Mouse (Mus musculus) Muller cell, postnatal 12 days (primary cell): ENCODE measurements around the gene Etnk1.

Experiments
- DNase-seq: peaks from one replicate; pipeline ENCODE4 v3.0.0-alpha.2; 2015; ENCODE audit errors: inconsistent ontology term

Etnk1 gene

DNA sequence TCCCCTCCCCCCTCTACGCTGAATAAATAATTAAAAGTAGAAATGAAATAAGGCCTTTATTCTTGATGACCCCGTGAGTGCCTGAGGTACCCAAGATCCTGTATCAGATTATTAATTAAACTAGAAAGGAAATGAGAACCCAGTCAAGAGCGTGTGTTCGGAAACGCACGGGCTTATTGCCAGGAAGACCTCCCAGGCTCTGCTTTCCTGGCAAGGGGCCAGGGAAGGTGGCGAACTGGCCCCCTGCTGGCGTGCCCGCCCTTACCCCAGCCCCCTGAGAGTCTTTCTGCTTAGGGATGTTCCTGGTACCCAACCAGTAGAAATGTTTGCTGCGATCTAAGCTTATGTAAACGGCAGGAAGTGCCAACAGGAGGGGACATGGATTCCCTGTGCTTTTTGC, 49.2 kb downstream of the Etnk1 start:
- no peak for DNase-seq

GRCm38 (mm10) chr6:143219347-143219746, 52.3 kb downstream of the Etnk1 start:
- peak; percentile 38 for DNase-seq

DNA sequence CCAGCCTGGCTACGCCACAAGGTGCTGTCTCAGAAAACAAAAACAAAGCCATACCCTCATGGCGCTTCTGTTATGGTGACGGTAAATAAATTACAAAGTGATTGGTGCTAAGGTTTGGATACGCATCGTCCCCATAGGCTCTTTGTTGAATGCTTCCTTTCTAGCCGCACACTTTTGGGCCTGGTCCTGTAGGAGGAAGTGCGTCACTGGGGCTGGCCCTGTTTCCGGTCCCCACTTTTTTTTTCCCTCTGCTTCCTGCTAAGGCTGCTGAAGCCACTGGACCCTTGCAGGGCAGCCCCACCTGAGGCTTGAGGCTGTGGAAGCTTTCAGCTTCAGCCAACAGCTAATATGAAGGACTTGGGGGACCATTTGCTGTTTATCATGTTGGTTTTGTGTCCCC, 54.2 kb downstream of the Etnk1 start:
- DNase-seq: no peak

- DNase-seq: no peak
These were observed 57.0 kb downstream of the Etnk1 start for GRCm38 (mm10) chr6:143224057-143224456.

- no peak for DNase-seq
These were observed 57.9 kb downstream of the Etnk1 start for GRCm38 (mm10) chr6:143224885-143225284.

DNA sequence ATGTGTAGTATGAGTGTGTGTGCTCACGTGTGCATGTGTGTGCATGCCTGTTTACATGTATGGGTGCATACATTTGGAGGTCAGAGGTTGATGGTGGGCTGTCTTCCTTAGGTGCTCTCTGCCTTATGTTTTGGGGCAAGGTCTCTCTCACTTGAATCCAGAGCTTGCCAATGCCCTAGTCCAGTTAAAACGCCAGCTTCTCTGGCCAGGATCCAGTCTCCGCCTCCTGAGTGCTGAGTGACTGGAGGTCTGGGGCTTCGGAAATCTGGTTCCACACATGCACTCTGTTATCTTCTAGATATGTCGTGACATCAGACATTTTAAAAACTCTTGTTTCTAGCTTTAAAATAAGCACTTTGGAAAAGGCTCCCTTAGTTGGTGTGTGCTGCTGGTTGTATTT, 61.7 kb downstream of the Etnk1 start:
- no peak for DNase-seq

DNA sequence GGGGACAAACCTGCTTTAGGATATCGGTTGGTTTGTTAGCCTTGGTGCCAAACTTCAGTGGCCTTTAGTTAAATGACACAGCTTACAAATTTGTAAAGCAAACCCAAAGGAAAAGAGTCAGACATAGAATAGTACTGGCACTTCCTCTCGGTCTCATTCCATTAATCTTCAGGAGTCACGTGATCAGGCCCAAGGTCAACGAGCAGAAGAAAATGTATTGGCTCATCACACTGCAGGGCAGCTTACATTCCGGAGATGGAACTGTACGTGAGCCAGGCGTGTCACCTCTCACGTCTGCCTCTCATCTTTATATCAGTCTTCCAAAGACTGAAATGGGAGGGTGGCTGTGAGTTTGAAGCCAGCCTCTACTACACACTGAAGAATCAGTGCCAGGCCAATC, 62.9 kb downstream of the Etnk1 start:
- no peak for DNase-seq

- no peak for DNase-seq
These were observed 63.9 kb downstream of the Etnk1 start for GRCm38 (mm10) chr6:143230888-143231287.

DNA sequence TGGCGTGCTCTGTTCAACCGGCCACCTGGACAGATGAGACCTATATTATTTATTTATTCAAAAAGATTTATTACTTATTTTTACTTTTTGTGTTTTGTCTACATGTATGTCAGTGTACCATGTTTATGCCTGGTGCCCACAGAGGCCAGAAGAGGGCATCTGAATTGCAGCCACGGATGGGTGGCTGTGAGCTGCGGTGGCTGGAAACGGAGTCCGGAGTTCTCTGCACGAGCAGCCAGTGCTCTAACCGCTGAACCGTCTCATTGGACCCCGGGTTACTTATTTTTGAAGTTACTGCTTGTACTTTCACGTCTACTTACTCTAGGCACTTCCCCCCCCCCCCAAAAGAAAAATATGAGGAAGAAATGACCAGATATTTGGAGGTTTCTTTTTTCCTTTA, 65.7 kb downstream of the Etnk1 start:
- DNase-seq: no peak

DNA sequence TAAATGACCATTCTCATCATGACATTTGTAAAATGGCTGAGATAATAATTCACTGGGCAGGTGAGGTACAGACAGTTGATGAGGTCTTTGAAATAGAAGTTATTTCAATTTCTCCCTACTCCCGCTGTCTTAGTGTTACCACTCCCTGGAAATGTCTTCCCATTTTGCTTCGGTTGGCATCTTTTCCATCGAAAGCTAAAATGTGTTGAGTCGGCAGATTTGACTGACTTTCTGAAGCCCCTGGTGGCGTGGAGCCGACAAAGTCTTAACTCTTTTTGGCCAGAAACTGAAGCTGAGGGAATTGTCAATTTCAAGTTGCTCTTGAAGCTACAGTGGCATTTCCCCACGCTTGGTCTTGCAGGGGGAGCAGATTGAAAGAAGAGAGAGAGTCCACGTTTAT, 67.8 kb downstream of the Etnk1 start:
- DNase-seq: no peak

DNA sequence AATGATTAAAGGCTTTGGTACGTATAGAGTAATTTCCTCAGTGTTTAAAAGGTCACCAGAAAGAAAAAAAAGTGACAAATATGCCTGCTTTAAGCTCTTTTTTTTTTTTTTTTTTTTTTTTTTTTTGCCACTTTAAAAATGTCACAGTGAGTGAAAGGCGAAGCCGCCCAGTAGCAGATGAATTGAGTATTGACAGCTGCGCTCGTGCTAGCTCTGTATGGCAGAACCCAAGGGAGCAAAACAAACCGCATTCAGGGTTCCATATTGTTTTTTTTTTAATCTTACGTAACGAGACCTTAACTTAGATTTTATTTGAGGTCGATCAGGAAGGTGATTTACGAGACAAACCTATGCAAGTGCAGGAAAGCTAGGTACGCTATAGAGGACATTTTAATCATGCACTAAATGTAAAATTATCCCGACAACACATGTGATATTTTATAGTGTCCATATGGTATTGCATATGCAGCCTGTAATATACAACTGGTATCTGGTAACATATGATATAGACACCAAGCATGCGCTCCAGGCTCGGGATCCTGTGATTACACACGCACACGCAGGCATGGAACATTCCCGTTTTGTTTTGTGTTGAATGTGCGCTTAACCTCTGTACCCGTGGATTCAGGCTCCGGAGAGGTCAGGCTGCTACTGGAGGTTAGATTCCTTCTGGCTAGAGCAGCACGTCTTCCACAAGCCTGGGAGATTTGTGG, 72.5 kb downstream of the Etnk1 start:
- no peak for DNase-seq

DNA sequence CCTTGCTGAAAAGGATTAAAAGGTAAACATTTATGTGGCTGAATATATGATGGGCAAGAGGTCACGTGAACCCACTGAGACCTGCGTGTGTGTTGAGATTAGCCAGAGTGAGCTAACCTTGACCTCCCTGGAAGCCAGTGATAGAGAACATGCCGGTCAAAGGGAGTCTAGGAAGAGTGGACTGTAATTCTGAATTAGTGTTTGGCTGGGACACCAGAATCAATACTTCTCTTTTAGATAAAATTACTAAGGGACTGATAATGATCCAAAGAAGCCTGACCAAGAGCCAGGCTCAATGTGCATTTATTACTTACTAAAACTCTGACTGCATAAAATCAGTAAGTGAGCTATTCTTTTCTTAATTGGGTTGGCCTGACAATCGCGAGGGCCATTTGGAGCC, 76.2 kb downstream of the Etnk1 start:
- no peak for DNase-seq

DNA sequence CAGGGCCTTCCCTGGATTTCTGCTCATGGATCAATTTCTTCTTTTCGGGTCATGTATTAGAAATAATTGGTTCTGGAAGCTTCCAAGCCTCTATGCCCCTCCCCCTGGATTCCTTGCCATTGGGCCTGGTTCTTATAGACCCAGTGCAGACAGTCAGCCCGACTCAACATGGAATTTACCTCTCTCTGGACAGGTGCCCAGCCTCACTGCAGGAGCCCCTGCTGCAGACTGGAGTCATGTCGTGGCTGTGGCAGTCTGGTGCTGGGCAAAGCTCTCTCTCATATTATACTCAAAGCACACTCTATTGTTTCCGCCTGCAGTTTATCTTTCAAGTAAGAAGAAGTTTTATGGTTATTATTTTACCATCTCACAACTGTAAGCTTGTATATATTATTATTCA, 90.9 kb downstream of the Etnk1 start:
- no peak for DNase-seq

DNA sequence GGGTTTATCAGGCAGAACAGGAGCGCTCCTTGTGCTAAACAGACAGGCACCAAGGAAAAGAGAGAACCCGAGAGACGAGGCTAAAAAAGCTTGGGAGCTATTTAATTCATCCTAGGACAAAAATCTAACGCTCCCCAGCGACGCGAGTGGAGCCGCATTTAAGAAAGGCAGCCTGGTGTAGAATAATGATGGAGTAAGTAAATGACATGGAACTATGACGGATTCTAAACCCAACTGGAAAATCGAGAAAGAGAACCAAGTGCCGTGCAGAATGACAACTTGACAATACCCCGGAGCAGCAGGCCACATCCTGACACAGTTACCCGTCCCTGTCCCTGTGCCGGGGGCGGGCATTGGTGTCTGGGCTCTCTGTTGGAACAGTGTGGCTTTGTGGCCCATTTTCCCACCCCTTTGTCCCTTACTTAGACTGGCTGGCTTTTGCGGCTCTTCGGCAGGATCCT, 92.2 kb downstream of the Etnk1 start:
- DNase-seq: peak; percentile 38

DNA sequence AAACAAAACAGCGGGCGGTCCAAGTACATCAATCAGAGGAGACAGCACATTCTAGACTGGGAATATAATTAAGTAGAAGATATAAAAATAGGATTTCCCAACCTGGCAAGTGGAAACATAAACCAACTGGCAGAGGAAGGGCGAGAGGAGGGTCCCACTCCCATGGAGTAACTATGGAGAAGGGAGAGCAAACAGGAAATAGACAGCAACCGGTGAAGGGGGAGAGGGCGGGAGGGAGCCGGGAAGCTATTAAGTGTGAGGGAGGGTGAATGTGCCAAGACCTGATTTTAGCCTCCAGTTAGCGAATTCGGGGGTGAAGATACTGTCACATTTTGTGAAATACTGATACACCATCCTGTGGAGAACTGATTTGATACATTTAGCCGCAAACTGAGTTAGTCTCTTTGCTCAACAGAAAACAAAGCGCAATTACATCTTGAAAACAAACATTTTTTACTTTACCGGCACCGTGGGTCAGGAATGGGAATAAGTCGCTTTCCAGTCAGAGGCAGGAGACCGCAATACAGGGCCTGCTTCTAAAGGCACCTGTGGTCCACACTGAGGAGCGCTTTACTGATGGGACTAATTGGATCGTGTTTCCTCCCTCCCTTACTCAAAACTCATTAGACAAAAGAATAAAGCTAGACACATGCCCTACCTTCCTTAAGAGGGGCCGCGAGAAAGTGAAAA, 93.0 kb downstream of the Etnk1 start:
- peak; percentile 43 for DNase-seq

DNA sequence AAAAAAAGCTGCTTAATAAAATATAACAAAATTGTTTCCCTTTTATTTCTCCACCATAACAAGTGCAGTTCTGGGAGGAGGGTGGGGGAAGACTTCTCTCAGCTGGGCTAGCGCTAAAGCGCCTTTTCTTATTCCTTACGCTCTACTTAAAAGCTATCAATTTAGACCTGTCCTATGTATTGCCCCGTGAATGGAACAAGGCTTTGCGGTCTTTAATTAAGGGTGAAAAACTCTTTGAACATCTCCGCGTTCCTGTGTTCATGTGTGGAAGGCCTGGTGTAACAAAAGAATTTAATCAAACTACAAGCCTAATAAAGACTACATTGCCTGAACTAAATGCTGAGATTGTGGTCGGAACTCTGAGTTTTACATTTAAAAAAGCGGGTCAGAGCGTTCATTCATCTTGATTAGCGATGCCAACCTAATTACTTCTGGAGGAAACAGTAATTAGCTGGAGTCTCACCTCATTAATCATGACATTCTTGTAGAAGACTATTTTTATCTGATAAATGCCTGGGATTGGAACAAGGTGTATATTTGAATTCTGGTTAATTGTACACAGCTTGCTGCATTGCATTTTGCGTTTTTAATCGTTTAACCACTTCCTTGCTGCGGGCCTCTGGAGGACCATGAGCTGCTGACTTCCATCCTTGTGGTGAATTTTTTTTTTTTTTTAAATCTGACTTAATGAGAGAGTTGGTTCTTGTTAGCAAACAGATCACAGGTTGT, 93.7 kb downstream of the Etnk1 start:
- DNase-seq: peak; percentile 66

DNA sequence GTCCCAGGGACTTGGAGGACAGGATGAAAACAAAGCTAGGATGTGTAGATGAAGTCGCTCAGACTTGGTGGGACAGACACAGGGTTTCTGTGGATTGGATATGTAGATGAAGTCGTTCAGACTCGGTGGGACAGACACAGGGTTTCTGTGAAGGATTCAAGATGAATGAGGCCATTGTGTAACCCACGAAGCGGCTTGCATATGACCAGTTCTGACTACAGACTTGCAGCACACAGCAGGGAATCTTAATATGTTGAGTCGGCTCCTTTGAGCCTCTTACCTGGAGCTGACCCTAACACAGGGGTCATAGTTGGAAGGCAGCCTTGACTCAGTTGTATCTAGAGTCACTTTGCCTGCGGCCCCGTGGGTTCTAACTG, 94.3 kb downstream of the Etnk1 start:
- no peak for DNase-seq

GRCm38 (mm10) chr6:143265482-143265881, 98.5 kb downstream of the Etnk1 start:
- no peak for DNase-seq

- no peak for DNase-seq
These were observed 112.2 kb downstream of the Etnk1 start for GRCm38 (mm10) chr6:143279222-143279621.
